Mouse (Mus musculus): Measurements from ENCODE around the gene Spice1. TPM values are rescaled to one million over a fixed set of nuclear protein-coding genes. Genes with fewer than 3 reads are reported as not detected.

Spice1 gene
- 23.4 and 33.3 TPM in 2 replicates for polyA plus RNA-seq (2012; rRNA removed)

DNA sequence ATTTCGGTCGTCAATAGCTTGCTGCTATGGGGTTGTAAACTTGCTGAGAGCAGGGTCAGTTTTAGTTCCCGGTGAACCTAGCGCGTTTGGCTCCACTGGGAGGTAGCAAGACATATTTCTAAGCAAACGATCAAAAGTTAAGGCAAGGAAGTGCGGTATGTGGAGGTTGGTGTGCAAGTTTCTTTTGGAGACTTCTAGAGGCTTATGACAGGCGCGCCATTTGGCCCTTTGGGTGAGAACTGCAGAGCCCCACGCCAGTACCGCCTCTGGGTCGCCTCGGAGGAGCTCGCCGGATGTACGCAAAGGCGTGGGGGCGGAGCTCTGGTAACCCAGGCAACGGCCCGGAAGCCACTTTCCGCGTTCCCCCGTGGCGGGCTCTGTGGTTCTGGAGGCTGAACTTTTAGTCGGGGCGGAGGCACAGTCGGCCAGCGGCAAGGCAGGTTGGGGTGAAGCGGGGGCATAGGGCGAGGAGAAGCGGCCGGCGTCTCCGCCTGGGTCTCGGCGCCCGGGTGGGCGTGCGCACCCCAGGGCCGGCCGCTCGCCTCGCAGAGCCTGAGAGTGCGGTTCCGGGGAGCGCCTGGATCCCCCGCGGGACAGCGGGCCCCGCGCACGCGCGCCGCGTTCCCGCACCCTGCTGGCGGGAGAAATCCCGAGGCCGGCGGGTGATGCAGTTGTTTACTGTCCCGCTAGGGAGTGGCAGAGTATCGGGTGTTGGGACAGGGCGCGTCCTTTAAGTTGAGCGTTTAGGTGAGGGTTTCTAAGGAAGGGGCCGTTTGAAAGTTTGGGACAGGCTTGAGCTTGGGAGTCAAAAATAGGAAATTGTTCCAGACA, at the start of gene Spice1:
Gene Spice1, plus strand, starts transcription at position 51 of the 831 bp plus-strand sequence.

GRCm38 (mm10) chr16:44332861-44333284, 14.0 kb upstream of the Spice1 start, which contains the start of gene Sidt1:
Gene Sidt1, minus strand, starts transcription at chr16:44333196.

GRCm38 (mm10) chr16:44394577-44395243, 47.8 kb downstream of the Spice1 start, which contains the start of gene Cfap44:
Gene Cfap44, plus strand, starts transcription at chr16:44394796.

Other genes with a start within 250 kb of the Spice1 start
- gene Atp6v1a, start 207.4 kb upstream of the Spice1 start, polyA plus RNA-seq (2012; rRNA removed): 36.7 and 43.8 TPM in 2 replicates
- gene Naa50, start 207.3 kb upstream of the Spice1 start, polyA plus RNA-seq (2012; rRNA removed): 46.2 and 55.2 TPM in 2 replicates
- gene Usf3, start 173.9 kb upstream of the Spice1 start, polyA plus RNA-seq (2012; rRNA removed): 6.4 and 10.6 TPM in 2 replicates
- 0.16 TPM in 2 replicates for gene Sidt1, start 13.9 kb upstream of the Spice1 start, polyA plus RNA-seq (2012; rRNA removed)
- 1.6 and 2.4 TPM in 2 replicates for gene Cfap44, start 47.7 kb downstream of the Spice1 start, polyA plus RNA-seq (2012; rRNA removed)
- gene Boc, start 211.8 kb downstream of the Spice1 start, polyA plus RNA-seq (2012; rRNA removed): 37.8 and 41.9 TPM in 2 replicates

Measured in central nervous system, embryonic 11.5 days (tissue).